Mouse (Mus musculus) liver, postnatal 0 days (tissue): ENCODE data around the gene Hspa1a. TPM values are rescaled to one million over a fixed set of nuclear protein-coding genes. Genes with fewer than 3 reads are reported as not detected.

Experiments used
- ATAC-seq: fragments of 200-750 bp; cut with Nextera tagmentation; 2 replicates; pipeline ENCODE4 v1.8.0; 2017; ENCODE audit warnings: mild to moderate bottlenecking, moderate library complexity
- DNase-seq: peaks from one replicate; pipeline ENCODE4 v3.0.0-alpha.2; 2016
- H3K27ac ChIP-seq: fragments of 300-500 bp; sonication (generic); 2 replicates; pipeline ENCODE4 v1.5.1; 2014; ENCODE audit warnings: antibody characterized with exemption, moderate library complexity, mild to moderate bottlenecking, low read depth
- H3K27me3 ChIP-seq: fragments of 300-500 bp; sonication (generic); 2 replicates; pipeline ENCODE4 v1.6.1; 2014; ENCODE audit warnings: low read length, control low read depth, mixed read lengths; ENCODE audit not compliant: insufficient read depth
- H3K36me3 ChIP-seq: fragments of 300-500 bp; sonication (generic); replicated peaks from 2 replicates; pipeline ENCODE4 v1.6.1; 2014; ENCODE audit warnings: mild to moderate bottlenecking, control low read depth, low read length, moderate library complexity, mixed read lengths; ENCODE audit not compliant: insufficient read depth
- H3K4me1 ChIP-seq: fragments of 300-500 bp; sonication (generic); 2 replicates; pipeline ENCODE4 v1.6.1; 2014; ENCODE audit warnings: antibody characterized with exemption, mild to moderate bottlenecking, control low read depth; ENCODE audit not compliant: insufficient read depth
- H3K4me2 ChIP-seq: fragments of 300-500 bp; sonication (generic); 2 replicates; pipeline ENCODE4 v1.6.1; 2014; ENCODE audit warnings: low read depth, mild to moderate bottlenecking, low read length, moderate library complexity, mixed read lengths
- H3K4me3 ChIP-seq: fragments of 300-500 bp; sonication (generic); 2 replicates; pipeline ENCODE4 v1.5.1; 2014; ENCODE audit warnings: low read depth, low read length
- H3K9ac ChIP-seq: fragments of 300-500 bp; sonication (generic); replicated peaks from 2 replicates; pipeline ENCODE4 v1.6.1; 2014; ENCODE audit warnings: mild to moderate bottlenecking, moderate library complexity
- H3K9me3 ChIP-seq: fragments of 300-500 bp; sonication (generic); 2 replicates; pipeline ENCODE4 v1.6.1; 2016; ENCODE audit warnings: mild to moderate bottlenecking, control low read depth, low read length, mixed read lengths
- CTCF ChIP-seq: sonication (generic); IDR thresholded peaks from 2 replicates; pipeline ENCODE4 v1.5.1; 2016; ENCODE audit warnings: antibody characterized with exemption, low read depth
- EP300 ChIP-seq: IDR thresholded peaks from 2 replicates; pipeline ENCODE4 v1.6.1; 2016; ENCODE audit warnings: antibody characterized with exemption, low read depth, mild to moderate bottlenecking
- WGBS: fragments of 180-500 bp; shearing (Covaris S2); extraction: QIAGEN DNeasy Blood & Tissue Kit; methylation state at CpG from one replicate; pipeline ENCODE4 v1.1.7; 2014; ENCODE audit not compliant: insufficient replicate concordance; 5-methylcytosine and 5-hydroxymethylcytosine counted together
- polyA plus RNA-seq: library from polyadenylated mRNA; unstranded; fragments of >200 nt; fragmentation: Nextera tagmentation; extraction: Ambion mirVana; gene quantifications from 2 replicates; pipeline ENCODE4 v1.2.1, GENCODE M21; 2015

Hspa1a gene
- polyA plus RNA-seq, 1 experiment from 2014 or later: 0.59 TPM

GRCm38 (mm10) chr17:35016791-35017705, 45.1 kb upstream of the Hspa1a start:
- WGBS: 75% methylated on average over 10 of the region's 10 CpGs

GRCm38 (mm10) chr17:35016376-35016775, 44.4 kb upstream of the Hspa1a start, which contains the start of gene Vwa7:
Gene Vwa7 (plus strand): TSS chr17:35016579.
- TF ChIP-seq CTCF (no peak), EP300 (no peak)
- peaks cover 52% of the 10 kb centered on the region for H3K36me3 ChIP-seq

More at GRCm38 (mm10) chr17:35016791-35017705, 45.1 kb upstream of the Hspa1a start:
- Histone ChIP-seq H3K36me3 (peaks cover 45% of the 10 kb centered on the region), H3K4me2 (no peak overlapping the region), H3K27ac (no peak overlapping the region), H3K9ac (no peak overlapping the region), H3K9me3 (no peaks in the 10 kb centered on the region), H3K4me1 (peaks cover 10% of the 10 kb centered on the region), H3K4me3 (no peak overlapping the region), H3K27me3 (no peaks in the 10 kb centered on the region)
- TF ChIP-seq CTCF (no peak), EP300 (no peak)
- DNase-seq (peak; percentile 18), ATAC-seq (peak; percentile 8; the same call in 1 of the 2 replicates)

GRCm38 (mm10) chr17:35015296-35015695, 43.3 kb upstream of the Hspa1a start:
- Histone ChIP-seq H3K4me2 (no peak overlapping the region), H3K27me3 (no peaks in the 10 kb centered on the region), H3K27ac (no peak overlapping the region), H3K9ac (no peak overlapping the region), H3K4me3 (no peak overlapping the region), H3K4me1 (no peaks in the 10 kb centered on the region), H3K9me3 (no peaks in the 10 kb centered on the region), H3K36me3 (peaks cover 63% of the 10 kb centered on the region)
- no peak for ATAC-seq
- 91% methylated on average over 16 of the region's 16 CpGs for WGBS
- TF ChIP-seq CTCF: no peak
- DNase-seq: peak; percentile 16

More at GRCm38 (mm10) chr17:35016376-35016775, 44.4 kb upstream of the Hspa1a start, which contains the start of gene Vwa7:
- H3K9me3 ChIP-seq: no peaks in the 10 kb centered on the region
- H3K9ac ChIP-seq: no peak within 1 kb of the TSS
- ATAC-seq: peak; percentile 37
- peaks cover 4% of the 10 kb centered on the region for H3K4me1 ChIP-seq
- H3K4me3 ChIP-seq: no peak within 1 kb of the TSS
- DNase-seq: peak; percentile 47
- 46% methylated on average over 11 of the region's 12 CpGs for WGBS
- H3K27ac ChIP-seq: no peak within 1 kb of the TSS
- no peaks in the 10 kb centered on the region for H3K27me3 ChIP-seq
- H3K4me2 ChIP-seq: no peak within 1 kb of the TSS

GRCm38 (mm10) chr17:35013221-35013620, 41.3 kb upstream of the Hspa1a start:
- Histone ChIP-seq H3K4me3 (no peak overlapping the region), H3K9me3 (no peaks in the 10 kb centered on the region), H3K27ac (no peak overlapping the region), H3K36me3 (peaks cover 79% of the 10 kb centered on the region), H3K9ac (no peak overlapping the region), H3K4me2 (no peak overlapping the region), H3K27me3 (no peaks in the 10 kb centered on the region), H3K4me1 (no peaks in the 10 kb centered on the region)
- TF ChIP-seq CTCF (no peak), EP300 (no peak)
- DNase-seq (peak; percentile 21), ATAC-seq (no peak)
- WGBS: 78% methylated on average over 6 of the region's 6 CpGs

- WGBS: 86% methylated on average over 13 of the region's 13 CpGs
- H3K27ac ChIP-seq: no peak overlapping the region
- H3K9ac ChIP-seq: no peak overlapping the region
- peaks cover 86% of the 10 kb centered on the region for H3K36me3 ChIP-seq
- H3K4me3 ChIP-seq: no peak overlapping the region
- DNase-seq (peak; percentile 13), ATAC-seq (no peak)
- H3K27me3 ChIP-seq: no peaks in the 10 kb centered on the region
- no peaks in the 10 kb centered on the region for H3K9me3 ChIP-seq
- H3K4me1 ChIP-seq: no peaks in the 10 kb centered on the region
- H3K4me2 ChIP-seq: no peak overlapping the region
- TF ChIP-seq EP300 (no peak), CTCF (no peak)
These were observed 40.5 kb upstream of the Hspa1a start for GRCm38 (mm10) chr17:35012430-35012829.

GRCm38 (mm10) chr17:35011440-35011839, 39.5 kb upstream of the Hspa1a start:
- Histone ChIP-seq H3K9me3 (no peaks in the 10 kb centered on the region), H3K4me2 (no peak overlapping the region), H3K9ac (no peak overlapping the region), H3K4me1 (no peaks in the 10 kb centered on the region), H3K27me3 (no peaks in the 10 kb centered on the region), H3K36me3 (peaks cover 93% of the 10 kb centered on the region), H3K27ac (no peak overlapping the region), H3K4me3 (no peak overlapping the region)
- TF ChIP-seq CTCF: no peak
- no peak for TF ChIP-seq EP300
- ATAC-seq (no peak), DNase-seq (no peak)
- 88% methylated on average over 8 of the region's 8 CpGs for WGBS
